Mouse (Mus musculus): ENCODE data around the gene Pcsk2. TPM values are rescaled to one million over a fixed set of nuclear protein-coding genes. Genes with fewer than 3 reads are reported as not detected.

Gene Pcsk2
- polyA plus RNA-seq, 1 experiment from 2014 or later: 1.7 TPM

DNA sequence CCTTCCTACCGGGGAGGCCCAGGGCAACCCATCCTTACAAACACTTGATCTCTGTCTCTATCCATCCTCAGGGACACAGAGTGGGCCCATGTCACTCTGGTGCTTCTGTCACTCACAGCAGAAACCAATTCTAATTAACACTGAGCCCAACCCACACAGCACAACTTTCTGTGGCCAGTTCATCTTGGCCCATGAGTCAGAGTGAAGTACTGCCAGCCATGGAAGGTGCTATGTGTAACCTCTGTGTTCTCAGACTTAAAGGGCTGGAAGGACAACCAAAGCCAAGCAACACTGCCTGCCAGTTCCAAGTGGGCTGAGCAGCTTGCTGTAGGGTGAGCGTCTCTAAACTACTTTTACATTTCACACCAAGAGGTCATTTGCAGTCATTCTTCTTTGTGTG lies 313.2 kb downstream of the Pcsk2 start:
- Histone ChIP-seq H3K27me3 (ENCODE audit: insufficient read depth, low read length) (no peaks in the 10 kb centered on the region), H3K4me2 (replicated peaks; ENCODE audit: low read depth, low read length) (no peak overlapping the region), H3K9me3 (ENCODE audit: low read length) (no peaks in the 10 kb centered on the region), H3K4me3 (ENCODE audit: low read length) (no peak overlapping the region), H3K36me3 (ENCODE audit: insufficient read depth, low read length) (no peaks in the 10 kb centered on the region), H3K27ac (ENCODE audit: low read length) (no peak overlapping the region), H3K9ac (replicated peaks; ENCODE audit: low read length) (no peak overlapping the region), H3K4me1 (ENCODE audit: insufficient read depth, low read length) (peaks cover 11% of the 10 kb centered on the region; the same call in 1 of the 2 replicates)
- ATAC-seq (ENCODE audit: low FRiP score, low TSS enrichment): no peak
- WGBS: 81% methylated on average over 2 of the region's 2 CpGs

DNA sequence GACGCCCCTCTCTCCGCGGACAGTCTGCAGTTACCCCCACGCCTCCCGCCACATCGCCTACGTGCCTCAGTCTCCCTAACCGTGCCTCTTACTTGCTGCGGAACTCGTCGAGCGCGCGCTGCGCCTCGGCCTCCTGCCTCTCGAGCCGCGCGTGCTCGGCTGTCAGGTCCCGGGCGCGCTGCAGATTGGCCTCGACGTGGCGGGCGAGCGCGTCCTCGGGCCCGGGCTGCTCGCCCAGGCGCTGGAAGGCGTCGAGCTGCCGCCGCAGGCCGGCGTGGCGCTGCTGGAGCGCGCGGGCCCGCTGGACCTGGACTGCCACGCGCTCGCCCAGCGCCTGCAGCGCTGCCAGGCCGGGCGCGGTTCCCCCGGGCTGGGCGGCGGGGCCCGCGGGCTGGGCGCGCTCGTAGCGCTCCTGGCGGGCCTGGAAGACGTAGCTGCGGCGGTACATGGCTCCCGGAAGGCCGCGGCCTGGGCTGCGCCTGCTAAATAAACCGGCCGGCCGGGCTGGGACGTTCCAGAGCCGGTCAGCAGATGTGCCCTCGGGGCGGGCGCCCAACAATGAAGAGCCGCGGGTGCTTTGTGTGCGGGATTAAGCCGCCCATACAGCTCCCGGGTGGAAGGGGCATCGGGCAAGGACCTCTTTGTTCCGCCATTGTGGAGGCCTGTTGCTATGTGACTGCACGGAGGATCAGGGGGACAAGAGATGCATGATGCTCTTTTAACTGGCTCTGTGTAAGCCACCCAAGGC lies 316.7 kb downstream of the Pcsk2 start, which contains the start of gene Bfsp1:
Gene Bfsp1, minus strand, starts transcription at position 690 of the 748 bp plus-strand sequence.
- Histone ChIP-seq H3K9ac (replicated peaks; ENCODE audit: low read length) (peak within 1 kb of the TSS; percentile 87), H3K4me3 (ENCODE audit: low read length) (peak within 1 kb of the TSS; percentile 52), H3K36me3 (ENCODE audit: insufficient read depth, low read length) (no peaks in the 10 kb centered on the region), H3K27me3 (ENCODE audit: insufficient read depth, low read length) (no peaks in the 10 kb centered on the region), H3K9me3 (ENCODE audit: low read length) (no peaks in the 10 kb centered on the region), H3K4me2 (replicated peaks; ENCODE audit: low read depth, low read length) (peak within 1 kb of the TSS; percentile 83), H3K27ac (ENCODE audit: low read length) (no peak within 1 kb of the TSS), H3K4me1 (ENCODE audit: insufficient read depth, low read length) (peaks cover 14% of the 10 kb centered on the region; the same call in 1 of the 2 replicates)
- peak; percentile 85 for ATAC-seq (ENCODE audit: low FRiP score, low TSS enrichment)
- 3% methylated on average over 85 of the region's 86 CpGs for WGBS

DNA sequence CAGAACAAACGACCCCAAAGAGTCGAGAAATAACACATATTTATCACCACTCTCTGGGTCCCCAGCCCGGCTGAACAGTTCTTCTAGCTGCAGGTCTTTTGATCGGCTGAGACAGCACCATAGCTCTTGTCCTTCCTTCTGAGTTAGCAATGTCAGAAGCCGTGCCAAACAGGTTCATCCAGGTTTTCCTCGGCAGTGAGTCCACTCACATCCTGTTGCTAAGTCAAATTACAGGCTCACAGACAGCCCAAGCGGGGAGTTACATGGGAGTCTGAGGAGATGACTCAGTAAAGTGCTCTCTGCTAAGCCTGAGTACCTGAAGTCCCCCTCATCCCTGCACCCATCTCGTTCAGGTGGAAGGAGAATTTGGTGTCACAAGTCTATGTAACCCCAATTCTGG lies 318.6 kb downstream of the Pcsk2 start:
- Histone ChIP-seq H3K4me2 (replicated peaks; ENCODE audit: low read depth, low read length) (no peak overlapping the region), H3K27me3 (ENCODE audit: insufficient read depth, low read length) (no peaks in the 10 kb centered on the region), H3K4me3 (ENCODE audit: low read length) (no peak overlapping the region), H3K4me1 (ENCODE audit: insufficient read depth, low read length) (peaks cover 16% of the 10 kb centered on the region; the same call in 1 of the 2 replicates), H3K9me3 (ENCODE audit: low read length) (no peaks in the 10 kb centered on the region), H3K27ac (ENCODE audit: low read length) (no peak overlapping the region), H3K9ac (replicated peaks; ENCODE audit: low read length) (no peak overlapping the region), H3K36me3 (ENCODE audit: insufficient read depth, low read length) (no peaks in the 10 kb centered on the region)
- WGBS: 44% methylated on average over 8 of the region's 8 CpGs
- ATAC-seq (ENCODE audit: low FRiP score, low TSS enrichment): no peak
